Mouse (Mus musculus): ENCODE measurements at regions not wholly inside any gene's neighbourhood (a gene's known extent, or its start where the extent isn't known, plus 50 kb on each side); places are given as distances from the start of the nearest gene placed in this dataset.

GRCm38 (mm10) chr6:94998371-94998770 lies 118.7 kb upstream of the Kbtbd8 start:
- Histone ChIP-seq H3K36me3 (no peaks in the 10 kb centered on the region), H3K4me1 (no peaks in the 10 kb centered on the region), H3K27me3 (no peaks in the 10 kb centered on the region), H3K4me2 (replicated peaks) (no peak overlapping the region), H3K9ac (no peak overlapping the region), H3K4me3 (no peak overlapping the region), H3K9me3 (replicated peaks) (no peaks in the 10 kb centered on the region), H3K27ac (no peak overlapping the region)
- no peak for ATAC-seq (ENCODE audit: low FRiP score)
- WGBS: 74% methylated on average over 2 of the region's 2 CpGs

- H3K9me3 ChIP-seq (replicated peaks): no peaks in the 10 kb centered on the region
- no peak overlapping the region for H3K9ac ChIP-seq
- H3K4me1 ChIP-seq: no peaks in the 10 kb centered on the region
- H3K27ac ChIP-seq: no peak overlapping the region
- H3K36me3 ChIP-seq: no peaks in the 10 kb centered on the region
- ATAC-seq (ENCODE audit: low FRiP score): no peak
- no peak overlapping the region for H3K4me2 ChIP-seq (replicated peaks)
- WGBS: 93% methylated on average over 1 of the region's 1 CpGs
- no peaks in the 10 kb centered on the region for H3K27me3 ChIP-seq
- no peak overlapping the region for H3K4me3 ChIP-seq
These were observed 122.7 kb upstream of the Kbtbd8 start for GRCm38 (mm10) chr6:94994376-94994775.

- Histone ChIP-seq H3K36me3 (no peaks in the 10 kb centered on the region), H3K9me3 (replicated peaks) (no peaks in the 10 kb centered on the region), H3K27ac (no peak overlapping the region), H3K4me3 (no peak overlapping the region), H3K9ac (no peak overlapping the region), H3K4me2 (replicated peaks) (no peak overlapping the region), H3K4me1 (no peaks in the 10 kb centered on the region), H3K27me3 (no peaks in the 10 kb centered on the region)
- 43% methylated on average over 5 of the region's 5 CpGs for WGBS
- ATAC-seq (ENCODE audit: low FRiP score): no peak
These were observed 129.6 kb upstream of the Kbtbd8 start for GRCm38 (mm10) chr6:94987427-94987826.

GRCm38 (mm10) chr6:94986346-94986745 lies 130.7 kb upstream of the Kbtbd8 start:
- no peaks in the 10 kb centered on the region for H3K4me1 ChIP-seq
- no peaks in the 10 kb centered on the region for H3K27me3 ChIP-seq
- no peaks in the 10 kb centered on the region for H3K9me3 ChIP-seq (replicated peaks)
- WGBS: 22% methylated on average over 4 of the region's 4 CpGs
- H3K4me2 ChIP-seq (replicated peaks): no peak overlapping the region
- ATAC-seq (ENCODE audit: low FRiP score): peak; percentile 67; the same call in 1 of the 2 replicates
- no peaks in the 10 kb centered on the region for H3K36me3 ChIP-seq
- H3K4me3 ChIP-seq: no peak overlapping the region
- no peak overlapping the region for H3K9ac ChIP-seq
- H3K27ac ChIP-seq: no peak overlapping the region

GRCm38 (mm10) chr6:94984411-94984895 lies 132.6 kb upstream of the Kbtbd8 start:
- H3K9ac ChIP-seq: no peak overlapping the region
- H3K9me3 ChIP-seq (replicated peaks): no peaks in the 10 kb centered on the region
- H3K4me1 ChIP-seq: no peaks in the 10 kb centered on the region
- WGBS: 89% methylated on average over 3 of the region's 3 CpGs
- no peak overlapping the region for H3K4me3 ChIP-seq
- H3K4me2 ChIP-seq (replicated peaks): no peak overlapping the region
- H3K27me3 ChIP-seq: no peaks in the 10 kb centered on the region
- ATAC-seq (ENCODE audit: low FRiP score): no peak
- no peaks in the 10 kb centered on the region for H3K36me3 ChIP-seq
- H3K27ac ChIP-seq: no peak overlapping the region

GRCm38 (mm10) chr6:94968683-94969082 lies 148.4 kb upstream of the Kbtbd8 start:
- WGBS: 61% methylated on average over 5 of the region's 5 CpGs
- Histone ChIP-seq H3K4me3 (no peak overlapping the region), H3K36me3 (no peaks in the 10 kb centered on the region), H3K27ac (no peak overlapping the region), H3K4me2 (replicated peaks) (no peak overlapping the region), H3K4me1 (peaks cover 5% of the 10 kb centered on the region; the same call in 1 of the 2 replicates), H3K27me3 (no peaks in the 10 kb centered on the region), H3K9me3 (replicated peaks) (no peaks in the 10 kb centered on the region), H3K9ac (no peak overlapping the region)
- no peak for ATAC-seq (ENCODE audit: low FRiP score)

- no peaks in the 10 kb centered on the region for H3K9me3 ChIP-seq (replicated peaks)
- no peaks in the 10 kb centered on the region for H3K27me3 ChIP-seq
- H3K9ac ChIP-seq: no peak overlapping the region
- no peak overlapping the region for H3K4me3 ChIP-seq
- no peak overlapping the region for H3K4me2 ChIP-seq (replicated peaks)
- H3K27ac ChIP-seq: no peak overlapping the region
- WGBS: 10% methylated on average over 3 of the region's 3 CpGs
- no peaks in the 10 kb centered on the region for H3K36me3 ChIP-seq
- ATAC-seq (ENCODE audit: low FRiP score): no peak
- H3K4me1 ChIP-seq: peaks cover 5% of the 10 kb centered on the region; the same call in 1 of the 2 replicates
These were observed 150.1 kb upstream of the Kbtbd8 start for GRCm38 (mm10) chr6:94966962-94967361.

GRCm38 (mm10) chr6:94963204-94963603 lies 153.8 kb upstream of the Kbtbd8 start:
- H3K4me3 ChIP-seq: no peak overlapping the region
- no peaks in the 10 kb centered on the region for H3K36me3 ChIP-seq
- WGBS: 78% methylated on average over 4 of the region's 4 CpGs
- no peak overlapping the region for H3K27ac ChIP-seq
- no peaks in the 10 kb centered on the region for H3K27me3 ChIP-seq
- ATAC-seq (ENCODE audit: low FRiP score): no peak
- no peak overlapping the region for H3K9ac ChIP-seq
- no peaks in the 10 kb centered on the region for H3K9me3 ChIP-seq (replicated peaks)
- H3K4me1 ChIP-seq: peaks cover 7% of the 10 kb centered on the region; the same call in 1 of the 2 replicates
- no peak overlapping the region for H3K4me2 ChIP-seq (replicated peaks)

- WGBS: 69% methylated on average over 7 of the region's 7 CpGs
- Histone ChIP-seq H3K4me1 (peaks cover 12% of the 10 kb centered on the region; the same call in 1 of the 2 replicates), H3K27ac (no peak overlapping the region), H3K36me3 (no peaks in the 10 kb centered on the region), H3K27me3 (no peaks in the 10 kb centered on the region), H3K9me3 (replicated peaks) (no peaks in the 10 kb centered on the region), H3K9ac (no peak overlapping the region), H3K4me3 (no peak overlapping the region), H3K4me2 (replicated peaks) (no peak overlapping the region)
- ATAC-seq (ENCODE audit: low FRiP score): no peak
These were observed 154.5 kb upstream of the Kbtbd8 start for GRCm38 (mm10) chr6:94962411-94963087.

GRCm38 (mm10) chr6:94961821-94962220 lies 155.2 kb upstream of the Kbtbd8 start:
- Histone ChIP-seq H3K9me3 (replicated peaks) (no peaks in the 10 kb centered on the region), H3K27me3 (no peaks in the 10 kb centered on the region), H3K4me2 (replicated peaks) (no peak overlapping the region), H3K27ac (no peak overlapping the region), H3K4me3 (no peak overlapping the region), H3K4me1 (peaks cover 11% of the 10 kb centered on the region; the same call in 1 of the 2 replicates), H3K9ac (no peak overlapping the region), H3K36me3 (no peaks in the 10 kb centered on the region)
- WGBS: 89% methylated on average over 1 of the region's 1 CpGs
- ATAC-seq (ENCODE audit: low FRiP score): no peak

- 60% methylated on average over 6 of the region's 6 CpGs for WGBS
- ATAC-seq (ENCODE audit: low FRiP score): no peak
These were observed 159.1 kb upstream of the Kbtbd8 start for GRCm38 (mm10) chr6:94957990-94958389.

GRCm38 (mm10) chr6:94957172-94957668 lies 159.8 kb upstream of the Kbtbd8 start:
- H3K9me3 ChIP-seq (replicated peaks): no peaks in the 10 kb centered on the region
- no peak overlapping the region for H3K27ac ChIP-seq
- ATAC-seq (ENCODE audit: low FRiP score): no peak

More at GRCm38 (mm10) chr6:94957990-94958389, 159.1 kb upstream of the Kbtbd8 start:
- Histone ChIP-seq H3K9ac (no peak overlapping the region), H3K27ac (peak overlapping the region; percentile 19; the same call in 1 of the 2 replicates), H3K9me3 (replicated peaks) (no peaks in the 10 kb centered on the region), H3K36me3 (no peaks in the 10 kb centered on the region), H3K4me3 (no peak overlapping the region), H3K4me2 (replicated peaks) (no peak overlapping the region), H3K27me3 (no peaks in the 10 kb centered on the region), H3K4me1 (peaks cover 8% of the 10 kb centered on the region; the same call in 1 of the 2 replicates)

GRCm38 (mm10) chr6:94954580-94954979 lies 162.5 kb upstream of the Kbtbd8 start:
- Histone ChIP-seq H3K4me1 (peaks cover 8% of the 10 kb centered on the region; the same call in 1 of the 2 replicates), H3K4me2 (replicated peaks) (no peak overlapping the region), H3K4me3 (no peak overlapping the region), H3K27ac (no peak overlapping the region), H3K9ac (no peak overlapping the region), H3K36me3 (no peaks in the 10 kb centered on the region), H3K9me3 (replicated peaks) (no peaks in the 10 kb centered on the region), H3K27me3 (no peaks in the 10 kb centered on the region)
- no peak for ATAC-seq (ENCODE audit: low FRiP score)
- 88% methylated on average over 2 of the region's 2 CpGs for WGBS

More at GRCm38 (mm10) chr6:94957172-94957668, 159.8 kb upstream of the Kbtbd8 start:
- WGBS: 88% methylated on average over 6 of the region's 6 CpGs
- H3K36me3 ChIP-seq: no peaks in the 10 kb centered on the region
- H3K4me1 ChIP-seq: peaks cover 8% of the 10 kb centered on the region; the same call in 1 of the 2 replicates
- H3K27me3 ChIP-seq: no peaks in the 10 kb centered on the region
- H3K4me3 ChIP-seq: no peak overlapping the region
- H3K9ac ChIP-seq: no peak overlapping the region
- no peak overlapping the region for H3K4me2 ChIP-seq (replicated peaks)

All from hindbrain, embryonic 12.5 days (tissue).